Mouse (Mus musculus) testis, adult 2 months (tissue): Measurements from ENCODE around the gene Apobec2. TPM values are rescaled to one million over a fixed set of nuclear protein-coding genes. Genes with fewer than 3 reads are reported as not detected.

Source experiments
- H3K27ac ChIP-seq: fragments of 200-500 bp; 2 replicates; pipeline ENCODE4 v1.5.1; 2012; ENCODE audit warnings: low read depth, low read length; ENCODE audit not compliant: control insufficient read depth, insufficient read depth
- H3K27me3 ChIP-seq: fragments of 200-500 bp; 2 replicates; pipeline ENCODE4 v1.6.1; 2012; ENCODE audit warnings: mild to moderate bottlenecking, low read length, moderate library complexity; ENCODE audit not compliant: control insufficient read depth, insufficient read depth
- H3K36me3 ChIP-seq: fragments of 200-500 bp; 2 replicates; pipeline ENCODE4 v1.6.1; 2012; ENCODE audit warnings: mild to moderate bottlenecking, low read length; ENCODE audit not compliant: control insufficient read depth, insufficient read depth
- H3K4me1 ChIP-seq: fragments of 200-500 bp; 2 replicates; pipeline ENCODE4 v1.6.1; 2012; ENCODE audit warnings: low read length; ENCODE audit not compliant: control insufficient read depth, insufficient read depth
- H3K4me3 ChIP-seq: fragments of 200-500 bp; 2 replicates; pipeline ENCODE4 v1.5.1; 2012; ENCODE audit warnings: low read depth, mild to moderate bottlenecking, low read length, moderate library complexity, mixed read lengths; ENCODE audit not compliant: control insufficient read depth
- CTCF ChIP-seq: fragments of 200-500 bp; IDR thresholded peaks from 2 replicates; pipeline ENCODE4 v1.5.1; 2012; ENCODE audit warnings: low read depth, mild to moderate bottlenecking, inconsistent platforms, low read length, moderate library complexity; ENCODE audit not compliant: control insufficient read depth, insufficient read depth, insufficient replicate concordance
- POLR2A ChIP-seq: fragments of 200-500 bp; IDR thresholded peaks from 2 replicates; pipeline ENCODE4 v1.6.1; 2012; ENCODE audit warnings: low read depth, mild to moderate bottlenecking, inconsistent platforms, low read length, moderate library complexity; ENCODE audit not compliant: control insufficient read depth
- polyA plus RNA-seq: library from polyadenylated mRNA; depleted of rRNA; stranded (reverse); fragments of >200 nt; gene quantifications from 2 replicates; pipeline ENCODE4 v1.2.3, GENCODE M21; 2012

Gene Apobec2
- polyA plus RNA-seq, 1 experiment: 0.41 TPM

- Histone ChIP-seq H3K4me1 (peaks cover 10% of the 10 kb centered on the region), H3K27ac (no peak overlapping the region)
Measured at GRCm38 (mm10) chr17:48434479-48434878, 1.7 kb upstream of the Apobec2 start.

DNA sequence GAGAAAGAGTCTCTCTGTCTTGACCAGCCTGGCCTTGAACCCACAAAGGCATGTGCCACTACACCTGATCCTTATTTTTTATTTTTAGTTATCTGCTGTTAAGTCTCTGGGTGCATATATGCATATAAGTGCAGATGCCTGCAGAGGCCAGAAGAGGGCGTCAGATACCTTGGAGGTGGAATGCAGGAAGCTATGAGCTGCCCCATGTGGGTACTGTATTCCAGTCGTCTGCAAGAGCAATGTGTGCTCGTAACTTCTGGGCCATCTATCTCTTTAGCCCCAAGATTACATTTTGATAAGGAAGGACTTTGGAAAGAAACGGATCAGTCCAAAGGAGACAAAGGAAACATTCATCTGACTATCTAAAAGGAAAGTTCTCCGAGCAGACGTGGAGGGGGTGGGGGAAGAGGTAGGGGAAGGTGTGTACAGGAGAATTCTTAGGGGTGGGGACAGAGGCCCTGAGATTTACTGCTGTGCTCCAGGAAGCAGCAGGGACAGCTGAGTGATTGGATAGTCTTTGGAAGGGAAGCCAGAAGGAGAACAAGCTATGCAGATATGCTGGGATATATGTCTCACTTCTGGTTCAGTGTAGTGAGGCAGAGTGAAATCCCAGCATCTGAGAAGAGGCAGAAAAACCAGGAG lies 1.1 kb upstream of the Apobec2 start:
- Histone ChIP-seq H3K27ac (no peak overlapping the region), H3K4me1 (peaks cover 10% of the 10 kb centered on the region)

More at GRCm38 (mm10) chr17:48434479-48434878, 1.7 kb upstream of the Apobec2 start:
- Histone ChIP-seq H3K4me3 (no peak overlapping the region), H3K27me3 (no peaks in the 10 kb centered on the region), H3K36me3 (no peaks in the 10 kb centered on the region)
- TF ChIP-seq POLR2A (no peak), CTCF (no peak)

DNA sequence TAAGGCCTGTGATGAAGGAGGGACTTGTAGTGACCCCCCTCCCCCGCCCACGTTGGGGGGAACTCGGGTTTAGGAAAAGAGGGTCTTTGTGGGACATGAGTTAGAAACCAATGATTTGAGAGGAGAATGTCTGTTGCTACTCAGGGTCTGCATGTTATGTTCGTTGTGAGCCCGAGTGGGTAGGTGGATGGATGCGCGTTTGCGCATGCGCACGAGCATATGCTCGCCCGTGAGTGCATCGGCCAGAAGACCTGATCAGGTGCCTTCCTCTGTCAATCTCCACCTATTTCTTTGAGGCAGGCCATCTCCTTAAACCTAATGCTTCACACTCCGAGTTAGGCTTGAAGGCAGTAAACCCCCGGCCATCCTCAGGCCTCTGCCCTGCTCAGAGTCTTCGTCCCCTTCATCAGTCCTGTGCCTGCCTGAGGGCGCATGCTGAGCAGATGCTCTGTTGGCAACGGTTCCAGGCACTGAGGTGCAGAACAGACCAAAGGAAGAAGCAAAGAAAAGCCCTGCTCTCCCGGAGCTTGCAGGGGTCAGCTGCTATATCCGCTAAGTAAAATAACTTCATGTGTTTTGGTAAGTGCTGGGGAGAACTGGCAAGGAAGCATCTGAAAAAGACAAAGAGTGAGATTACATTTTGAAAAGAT lies 401 bp upstream of the Apobec2 start:
- Histone ChIP-seq H3K4me3 (peak overlapping the region; percentile 60), H3K4me1 (peaks cover 10% of the 10 kb centered on the region), H3K27me3 (no peaks in the 10 kb centered on the region), H3K27ac (no peak overlapping the region), H3K36me3 (no peaks in the 10 kb centered on the region)
- TF ChIP-seq POLR2A (no peak), CTCF (no peak)

More for the DNA sequence above, 1.1 kb upstream of the Apobec2 start:
- Histone ChIP-seq H3K27me3 (no peaks in the 10 kb centered on the region), H3K4me3 (no peak overlapping the region), H3K36me3 (no peaks in the 10 kb centered on the region)
- TF ChIP-seq CTCF (no peak; the same call in 1 of the 2 replicates), POLR2A (no peak)

DNA sequence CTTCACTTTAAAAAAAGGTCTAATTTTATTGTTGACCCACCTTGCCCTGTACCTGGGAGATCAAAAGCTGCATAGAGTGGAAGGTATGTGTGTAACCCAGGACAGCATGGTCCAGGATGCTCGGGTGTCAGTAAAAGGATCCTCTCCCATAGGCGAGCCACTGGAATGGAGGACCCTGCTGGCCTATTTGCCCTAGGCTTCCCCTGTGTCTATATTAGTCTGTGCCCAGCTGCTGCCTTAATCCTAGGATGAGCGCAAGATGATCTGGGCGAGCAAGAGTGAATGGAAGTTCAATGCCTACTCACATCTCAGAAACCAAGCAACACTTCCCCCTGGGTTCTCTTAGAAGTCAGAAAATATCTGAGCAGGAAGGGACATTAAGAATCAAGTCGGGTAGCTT lies 1.7 kb downstream of the Apobec2 start:
- no peaks in the 10 kb centered on the region for H3K27me3 ChIP-seq
- no peak overlapping the region for H3K4me3 ChIP-seq
- no peaks in the 10 kb centered on the region for H3K36me3 ChIP-seq
- TF ChIP-seq CTCF (no peak), POLR2A (no peak)
- H3K4me1 ChIP-seq: peaks cover 10% of the 10 kb centered on the region
- no peak overlapping the region for H3K27ac ChIP-seq

- H3K36me3 ChIP-seq: no peaks in the 10 kb centered on the region
- peaks cover 10% of the 10 kb centered on the region for H3K4me1 ChIP-seq
- TF ChIP-seq CTCF (no peak), POLR2A (no peak)
- no peak overlapping the region for H3K4me3 ChIP-seq
- no peak overlapping the region for H3K27ac ChIP-seq
- no peaks in the 10 kb centered on the region for H3K27me3 ChIP-seq
Measured at GRCm38 (mm10) chr17:48430394-48430793, 2.3 kb downstream of the Apobec2 start.

GRCm38 (mm10) chr17:48427852-48428530 lies 4.7 kb downstream of the Apobec2 start:
- no peak for TF ChIP-seq CTCF
- no peak for TF ChIP-seq POLR2A
- no peak overlapping the region for H3K27ac ChIP-seq
- no peak overlapping the region for H3K4me3 ChIP-seq
- no peaks in the 10 kb centered on the region for H3K27me3 ChIP-seq
- peaks cover 11% of the 10 kb centered on the region for H3K4me1 ChIP-seq
- no peaks in the 10 kb centered on the region for H3K36me3 ChIP-seq

GRCm38 (mm10) chr17:48426991-48427750 lies 5.6 kb downstream of the Apobec2 start:
- H3K27ac ChIP-seq: no peak overlapping the region

More at GRCm38 (mm10) chr17:48426991-48427750, 5.6 kb downstream of the Apobec2 start:
- no peaks in the 10 kb centered on the region for H3K27me3 ChIP-seq
- TF ChIP-seq POLR2A (no peak), CTCF (no peak)
- no peak overlapping the region for H3K4me3 ChIP-seq
- H3K36me3 ChIP-seq: no peaks in the 10 kb centered on the region
- H3K4me1 ChIP-seq: peaks cover 5% of the 10 kb centered on the region; the same call in 1 of the 2 replicates
